Mouse (Mus musculus) liver, embryonic 14.5 days (tissue): ENCODE results near the gene Tedc2. TPM values are rescaled to one million over a fixed set of nuclear protein-coding genes. Genes with fewer than 3 reads are reported as not detected.
A peak's percentile ranks its signal among the peaks of the same experiment; 100 is the strongest.

Source experiments
- ATAC-seq: fragments of 200-750 bp; cut with Nextera tagmentation; 2 replicates; pipeline ENCODE4 v1.8.0; 2017; ENCODE audit warnings: moderate number of reproducible peaks, mild to moderate bottlenecking, moderate library complexity; ENCODE audit not compliant: insufficient read depth
- DNase-seq, 3 experiments: peaks; one replicate each; pipeline ENCODE4 v3.0.0-alpha.2; 2012 to 2013; ENCODE audit warnings: low read depth in 3 of 3, low spot score in 3 of 3
- H3K27ac ChIP-seq: fragments of 300-500 bp; sonication (generic); 2 replicates; pipeline ENCODE4 v1.5.1; 2014; ENCODE audit warnings: moderate library complexity, mild to moderate bottlenecking, control low read depth, inconsistent platforms
- H3K27me3 ChIP-seq: fragments of 300-500 bp; sonication (generic); 2 replicates; pipeline ENCODE4 v1.6.1; 2014; ENCODE audit warnings: mild to moderate bottlenecking, low read length, moderate library complexity; ENCODE audit not compliant: control insufficient read depth, insufficient read depth
- H3K36me3 ChIP-seq: fragments of 300-500 bp; sonication (generic); replicated peaks from 2 replicates; pipeline ENCODE4 v1.6.1; 2014; ENCODE audit warnings: low read depth; ENCODE audit not compliant: control insufficient read depth, insufficient read depth
- H3K4me1 ChIP-seq, 2 experiments: fragments of 200-500 bp in 1 of 2; fragments of 300-500 bp in 1 of 2; sonication (generic) in 1 of 2; replicated peaks; 2 replicates each; pipeline ENCODE4 v1.6.1; 2012 to 2014; ENCODE audit warnings: antibody characterized with exemption in 1 of 2, inconsistent platforms in 1 of 2, low read length in 1 of 2; ENCODE audit not compliant: control insufficient read depth in 2 of 2, insufficient read depth in 2 of 2
- H3K4me2 ChIP-seq: fragments of 300-500 bp; sonication (generic); 2 replicates; pipeline ENCODE4 v1.6.1; 2014; ENCODE audit warnings: low read depth, mild to moderate bottlenecking, control low read depth, moderate library complexity
- H3K4me3 ChIP-seq, 2 experiments: fragments of 200-500 bp in 1 of 2; fragments of 300-500 bp in 1 of 2; sonication (generic) in 1 of 2; 2 replicates each; pipeline ENCODE4 v1.5.1; 2012 to 2014; ENCODE audit warnings: low read depth in 2 of 2, low read length in 2 of 2, mild to moderate bottlenecking in 2 of 2, control low read depth in 1 of 2, inconsistent platforms in 1 of 2, moderate library complexity in 1 of 2; ENCODE audit not compliant: insufficient read depth in 1 of 2
- H3K9ac ChIP-seq: fragments of 300-500 bp; sonication (generic); replicated peaks from 2 replicates; pipeline ENCODE4 v1.6.1; 2014; ENCODE audit warnings: mild to moderate bottlenecking, control low read depth, moderate library complexity
- H3K9me3 ChIP-seq: fragments of 300-500 bp; sonication (generic); 2 replicates; pipeline ENCODE4 v1.6.1; 2016; ENCODE audit warnings: low read length, mixed read lengths; ENCODE audit not compliant: control insufficient read depth
- CTCF ChIP-seq: IDR thresholded peaks from 2 replicates; pipeline ENCODE4 v1.5.1; 2016; ENCODE audit warnings: antibody characterized with exemption, low read depth, control low read depth
- EP300 ChIP-seq: IDR thresholded peaks from 2 replicates; pipeline ENCODE4 v1.6.1; 2016; ENCODE audit warnings: antibody characterized with exemption, low read depth
- WGBS: fragments of 180-500 bp; shearing (Covaris S2); extraction: QIAGEN DNeasy Blood & Tissue Kit; methylation state at CpG from one replicate; pipeline ENCODE4 v1.1.7; 2014; ENCODE audit not compliant: insufficient replicate concordance; 5-methylcytosine and 5-hydroxymethylcytosine counted together
- polyA plus RNA-seq, 2 experiments: library from polyadenylated mRNA; depleted of rRNA in 1 of 2; stranded (reverse) in 1 of 2; unstranded in 1 of 2; fragments of >200 nt; fragmentation: Nextera tagmentation in 1 of 2; extraction: Ambion mirVana in 1 of 2; gene quantifications; 2 replicates each; pipeline versions ENCODE4 v1.2.1 to v1.2.3; 2012 to 2014

The Tedc2 gene
- polyA plus RNA-seq, 2 experiments: 7.9 to 18.3 TPM

GRCm38 (mm10) chr17:24244061-24244460, 23.4 kb upstream of the Tedc2 start:
- ATAC-seq (no peak), DNase-seq (no peak)
- 93% methylated on average over 8 of the region's 8 CpGs for WGBS
- Histone ChIP-seq H3K9me3 (no peaks in the 10 kb centered on the region; the same call in none of the 2 replicates), H3K27me3 (no peaks in the 10 kb centered on the region), H3K27ac (no peak overlapping the region), H3K36me3 (peaks cover 94% of the 10 kb centered on the region), H3K4me3 (no peak overlapping the region), H3K4me1 (0 out of 4 replicates have a peak, but pooled peaks cover 0 to 1% of the 10 kb centered on the region in 2 experiments), H3K4me2 (no peak overlapping the region), H3K9ac (no peak overlapping the region)
- no peak for TF ChIP-seq CTCF
- no peak for TF ChIP-seq EP300

- H3K9ac ChIP-seq: no peak overlapping the region
- no peak overlapping the region for H3K27ac ChIP-seq
- no peaks in the 10 kb centered on the region for H3K27me3 ChIP-seq
- H3K36me3 ChIP-seq: peaks cover 94% of the 10 kb centered on the region
- no peaks in the 10 kb centered on the region for H3K4me1 ChIP-seq
- TF ChIP-seq CTCF: peak; percentile 84
- no peak for TF ChIP-seq EP300
- ATAC-seq (no peak), DNase-seq (no peak)
- WGBS: 83% methylated on average over 4 of the region's 4 CpGs
- H3K9me3 ChIP-seq: no peaks in the 10 kb centered on the region; the same call in none of the 2 replicates
- no peak overlapping the region for H3K4me2 ChIP-seq
- no peak overlapping the region for H3K4me3 ChIP-seq
Observed at GRCm38 (mm10) chr17:24243311-24243969, 22.8 kb upstream of the Tedc2 start.

GRCm38 (mm10) chr17:24236921-24237320, 16.3 kb upstream of the Tedc2 start:
- Histone ChIP-seq H3K27ac (no peak overlapping the region), H3K27me3 (no peaks in the 10 kb centered on the region), H3K9ac (no peak overlapping the region), H3K9me3 (no peaks in the 10 kb centered on the region), H3K36me3 (peaks cover 100% of the 10 kb centered on the region), H3K4me1 (no peaks in the 10 kb centered on the region), H3K4me2 (no peak overlapping the region), H3K4me3 (no peak overlapping the region)
- ATAC-seq: no peak
- no peak for DNase-seq
- 90% methylated on average over 7 of the region's 7 CpGs for WGBS
- TF ChIP-seq EP300: no peak
- TF ChIP-seq CTCF: no peak

- Histone ChIP-seq H3K9ac (no peak overlapping the region), H3K27ac (no peak overlapping the region), H3K4me3 (no peak overlapping the region), H3K4me1 (no peaks in the 10 kb centered on the region), H3K36me3 (peaks cover 99% of the 10 kb centered on the region), H3K4me2 (no peak overlapping the region), H3K27me3 (no peaks in the 10 kb centered on the region), H3K9me3 (no peaks in the 10 kb centered on the region)
- no peak for DNase-seq
- no peak for ATAC-seq
- TF ChIP-seq EP300: no peak
- TF ChIP-seq CTCF: no peak
- WGBS: 93% methylated on average over 1 of the region's 1 CpGs
Observed at GRCm38 (mm10) chr17:24236479-24236878, 15.8 kb upstream of the Tedc2 start.

GRCm38 (mm10) chr17:24227941-24228340, 7.3 kb upstream of the Tedc2 start:
- Histone ChIP-seq H3K4me3 (no peak overlapping the region), H3K27me3 (no peaks in the 10 kb centered on the region), H3K27ac (peak overlapping the region; percentile 63), H3K36me3 (peaks cover 97% of the 10 kb centered on the region), H3K4me1 (peaks cover 27 to 28% of the 10 kb centered on the region in 2 experiments), H3K4me2 (no peak overlapping the region), H3K9ac (no peak overlapping the region; the same call in 1 of the 2 replicates), H3K9me3 (no peaks in the 10 kb centered on the region)
- TF ChIP-seq EP300 (no peak), CTCF (no peak)
- no peak for DNase-seq
- ATAC-seq: no peak
- WGBS: 81% methylated on average over 7 of the region's 7 CpGs
